Mouse (Mus musculus) heart, postnatal 0 days (tissue): ENCODE measurements around the gene Zswim8. TPM values are rescaled to one million over a fixed set of nuclear protein-coding genes. Genes with fewer than 3 reads are reported as not detected.
A peak's percentile ranks its signal among the peaks of the same experiment; 100 is the strongest.

ENCODE experiments used
- ATAC-seq: fragments of 200-750 bp; cut with Nextera tagmentation; 2 replicates; pipeline ENCODE4 v1.8.0; 2017; ENCODE audit warnings: low read depth, moderate number of reproducible peaks, moderate library complexity; ENCODE audit not compliant: insufficient read depth
- DNase-seq: peaks from one replicate; pipeline ENCODE4 v3.0.0-alpha.2; 2016; ENCODE audit warnings: low spot score
- H3K27ac ChIP-seq: fragments of 300-500 bp; sonication (generic); 2 replicates; pipeline ENCODE4 v1.5.1; 2014; ENCODE audit warnings: low read depth, mild to moderate bottlenecking
- H3K27me3 ChIP-seq: fragments of 300-500 bp; sonication (generic); 2 replicates; pipeline ENCODE4 v1.6.1; 2014; ENCODE audit warnings: low read length, mixed read lengths; ENCODE audit not compliant: control insufficient read depth, insufficient read depth
- H3K36me3 ChIP-seq: fragments of 300-500 bp; sonication (generic); replicated peaks from 2 replicates; pipeline ENCODE4 v1.6.1; 2014; ENCODE audit warnings: low read length, mixed read lengths; ENCODE audit not compliant: control insufficient read depth, insufficient read depth
- H3K4me1 ChIP-seq: fragments of 300-500 bp; sonication (generic); 2 replicates; pipeline ENCODE4 v1.6.1; 2014; ENCODE audit warnings: antibody characterized with exemption; ENCODE audit not compliant: control insufficient read depth, insufficient read depth
- H3K4me2 ChIP-seq: fragments of 300-500 bp; sonication (generic); 2 replicates; pipeline ENCODE4 v1.6.1; 2014; ENCODE audit warnings: low read depth, mild to moderate bottlenecking, low read length, moderate library complexity
- H3K4me3 ChIP-seq: fragments of 300-500 bp; sonication (generic); 2 replicates; pipeline ENCODE4 v1.5.1; 2014; ENCODE audit warnings: low read depth, low read length
- H3K9ac ChIP-seq: fragments of 300-500 bp; sonication (generic); replicated peaks from 2 replicates; pipeline ENCODE4 v1.6.1; 2014; ENCODE audit warnings: low read depth, low read length, mixed read lengths
- H3K9me3 ChIP-seq: fragments of 300-500 bp; sonication (generic); replicated peaks from 2 replicates; pipeline ENCODE4 v1.6.1; 2016; ENCODE audit warnings: low read length; ENCODE audit not compliant: control insufficient read depth
- CTCF ChIP-seq: IDR thresholded peaks from 2 replicates; pipeline ENCODE4 v1.5.1; 2016; ENCODE audit warnings: antibody characterized with exemption, control low read depth, low read depth
- EP300 ChIP-seq: IDR thresholded peaks from 2 replicates; pipeline ENCODE4 v1.6.1; 2016; ENCODE audit warnings: antibody characterized with exemption, low read depth
- WGBS: fragments of 180-500 bp; shearing (Covaris S2); extraction: QIAGEN DNeasy Blood & Tissue Kit; methylation state at CpG from one replicate; pipeline ENCODE4 v1.1.7; 2014; 5-methylcytosine and 5-hydroxymethylcytosine counted together
- polyA plus RNA-seq: library from polyadenylated mRNA; unstranded; fragments of >200 nt; fragmentation: Nextera tagmentation; extraction: Ambion mirVana; gene quantifications from 2 replicates; pipeline ENCODE4 v1.2.1, GENCODE M21; 2015
- total RNA-seq: library from RNA; depleted of rRNA; stranded (reverse); fragments of >200 nt; gene quantifications from 2 replicates; pipeline ENCODE4 v1.2.3, GENCODE M21; 2014; ENCODE audit warnings: low replicate concordance

Gene Zswim8
- total and polyA plus RNA-seq, 2 experiments from 2014 or later = 14.2 to 78.8 TPM

DNA sequence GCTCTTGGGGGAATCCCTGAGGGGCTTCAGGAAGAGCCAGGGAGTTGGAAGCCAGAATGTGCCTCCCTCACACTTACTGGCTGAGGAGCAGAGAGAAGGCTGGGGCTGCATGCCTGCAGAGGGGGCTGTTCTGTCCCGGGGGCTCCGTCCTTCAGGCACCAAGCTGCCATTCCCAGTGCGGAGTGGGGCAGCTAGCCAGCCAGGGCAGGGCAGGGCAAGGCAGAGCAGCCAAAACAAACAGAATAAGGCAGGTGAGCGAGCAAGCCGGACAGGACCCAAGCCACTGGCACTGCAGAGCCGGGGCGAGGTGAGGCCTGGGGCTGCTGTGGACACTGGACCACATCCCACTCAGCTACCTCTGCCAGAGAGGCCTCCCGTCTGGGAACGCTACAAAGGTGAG lies 33.9 kb downstream of the Zswim8 start:
- no peaks in the 10 kb centered on the region for H3K27me3 ChIP-seq
- TF ChIP-seq EP300 (no peak), CTCF (no peak)
- peaks cover 77% of the 10 kb centered on the region for H3K36me3 ChIP-seq
- 76% methylated on average over 9 of the region's 9 CpGs for WGBS
- no peak overlapping the region for H3K9ac ChIP-seq
- no peak overlapping the region for H3K4me3 ChIP-seq
- no peak overlapping the region for H3K27ac ChIP-seq
- H3K9me3 ChIP-seq = no peaks in the 10 kb centered on the region
- H3K4me1 ChIP-seq = no peaks in the 10 kb centered on the region
- DNase-seq (no peak), ATAC-seq (no peak)
- H3K4me2 ChIP-seq = no peak overlapping the region

DNA sequence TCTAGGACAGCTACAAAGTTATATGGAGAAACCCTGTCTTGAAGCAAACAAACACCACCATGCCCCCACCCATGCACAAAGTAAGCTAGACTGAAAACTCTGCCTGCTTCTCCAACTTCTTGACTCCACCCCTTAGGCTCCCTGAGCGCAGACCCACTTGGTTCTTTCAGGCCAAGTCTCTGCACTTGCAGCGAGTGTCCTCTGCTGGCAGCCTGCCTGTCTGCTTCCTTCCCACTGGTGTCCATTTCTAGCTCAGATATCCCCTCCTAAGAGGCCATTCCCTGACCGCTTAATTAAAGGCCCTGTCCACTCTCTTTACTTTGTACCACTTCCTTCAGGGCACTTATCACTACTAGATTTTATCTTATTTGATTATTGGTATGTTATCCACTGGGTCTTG lies 36.3 kb downstream of the Zswim8 start:
- DNase-seq (no peak), ATAC-seq (no peak)
- TF ChIP-seq CTCF = peak; percentile 11; the same call in 1 of the 2 replicates
- TF ChIP-seq EP300 = no peak
- Histone ChIP-seq H3K9me3 (no peaks in the 10 kb centered on the region), H3K9ac (no peak overlapping the region), H3K27me3 (no peaks in the 10 kb centered on the region), H3K4me3 (no peak overlapping the region), H3K27ac (no peak overlapping the region), H3K4me1 (peaks cover 3% of the 10 kb centered on the region; the same call in 1 of the 2 replicates), H3K4me2 (no peak overlapping the region), H3K36me3 (peaks cover 75% of the 10 kb centered on the region)
- 50% methylated on average over 3 of the region's 3 CpGs for WGBS

DNA sequence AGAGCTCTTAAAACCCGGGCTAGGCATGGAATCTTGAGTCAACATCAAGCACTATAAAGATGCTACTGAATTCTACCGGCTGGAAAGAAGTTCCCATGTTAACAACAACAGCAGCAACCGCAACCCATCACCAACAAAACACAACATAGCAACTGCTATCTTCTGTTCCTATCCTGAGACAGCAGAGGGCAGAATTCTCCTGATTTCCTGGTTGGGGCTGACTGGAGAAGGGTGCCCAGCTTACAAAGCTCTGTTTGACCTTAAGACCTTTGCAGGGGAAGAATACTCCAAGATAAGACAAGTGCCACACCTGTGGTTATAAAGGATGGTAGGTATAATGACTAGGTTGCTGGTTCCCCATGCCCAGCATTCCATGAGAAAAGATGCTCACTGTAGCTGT lies 39.6 kb downstream of the Zswim8 start:
- peak; percentile 41 for TF ChIP-seq CTCF
- no peak for TF ChIP-seq EP300
- 85% methylated on average over 3 of the region's 3 CpGs for WGBS
- peaks cover 50% of the 10 kb centered on the region for H3K36me3 ChIP-seq
- H3K4me2 ChIP-seq = no peak overlapping the region
- H3K9me3 ChIP-seq = no peaks in the 10 kb centered on the region
- no peak overlapping the region for H3K9ac ChIP-seq
- no peak overlapping the region for H3K27ac ChIP-seq
- DNase-seq (no peak), ATAC-seq (0 out of 2 replicates have a peak, but pooled peaks have one; percentile 14)
- H3K4me1 ChIP-seq = peaks cover 11% of the 10 kb centered on the region
- H3K4me3 ChIP-seq = no peak overlapping the region
- no peaks in the 10 kb centered on the region for H3K27me3 ChIP-seq

DNA sequence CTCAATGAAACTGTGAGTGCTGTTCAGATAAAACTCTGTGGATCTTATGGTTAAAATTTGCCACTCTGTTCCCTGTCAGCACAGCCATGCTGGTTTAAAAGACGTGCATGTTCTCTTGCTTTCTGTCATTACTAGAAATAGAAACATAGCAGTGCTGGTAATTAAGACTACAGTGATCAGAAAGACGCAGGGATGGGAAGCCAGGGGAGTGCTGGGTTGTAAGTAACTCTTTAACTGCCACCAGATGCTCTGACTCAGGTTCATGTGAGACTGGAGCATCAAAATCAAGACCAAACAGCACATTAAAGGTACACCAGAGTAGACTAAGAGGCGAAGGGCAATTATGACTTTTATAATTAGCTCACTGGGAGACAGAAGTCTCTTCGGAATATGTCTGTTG lies 41.0 kb downstream of the Zswim8 start:
- Histone ChIP-seq H3K9ac (no peak overlapping the region), H3K4me3 (no peak overlapping the region), H3K4me2 (no peak overlapping the region), H3K9me3 (no peaks in the 10 kb centered on the region), H3K36me3 (peaks cover 51% of the 10 kb centered on the region), H3K27ac (peak overlapping the region; percentile 79), H3K27me3 (no peaks in the 10 kb centered on the region), H3K4me1 (peaks cover 11% of the 10 kb centered on the region)
- DNase-seq (no peak), ATAC-seq (no peak; the same call in 1 of the 2 replicates)
- no peak for TF ChIP-seq CTCF
- no peak for TF ChIP-seq EP300
- WGBS = 46% methylated on average over 4 of the region's 4 CpGs

DNA sequence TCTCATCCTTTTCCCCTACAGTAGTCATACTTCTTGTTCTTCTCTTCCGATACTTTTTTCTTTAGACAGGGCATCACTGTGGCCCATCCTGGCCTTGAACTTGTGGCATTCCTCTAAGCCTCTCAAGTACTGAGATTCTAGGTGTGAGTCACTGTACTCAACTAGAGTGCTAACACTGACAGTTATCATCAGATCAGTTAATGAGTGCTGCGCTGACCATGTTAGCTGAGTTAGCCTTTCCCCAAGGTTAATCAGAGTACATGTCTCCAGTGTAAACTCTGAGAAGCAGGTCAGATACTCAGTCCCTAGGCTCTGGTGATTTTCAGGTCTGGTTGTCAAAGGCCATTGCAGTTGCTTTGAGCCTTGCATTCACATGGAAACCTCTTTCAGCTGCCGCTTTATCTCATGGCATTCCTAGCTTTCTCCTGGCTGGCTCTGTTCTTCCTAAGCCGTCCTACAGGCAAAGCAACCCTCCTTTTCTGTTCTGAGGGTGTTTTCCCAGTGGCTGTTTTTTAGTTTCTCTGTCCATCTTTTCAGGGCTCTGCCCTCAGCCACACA lies 42.2 kb downstream of the Zswim8 start:
- Histone ChIP-seq H3K4me1 (peaks cover 11% of the 10 kb centered on the region), H3K4me2 (no peak overlapping the region), H3K9ac (no peak overlapping the region), H3K27me3 (no peaks in the 10 kb centered on the region), H3K36me3 (peaks cover 52% of the 10 kb centered on the region), H3K9me3 (no peaks in the 10 kb centered on the region), H3K4me3 (no peak overlapping the region), H3K27ac (peak overlapping the region; percentile 79)
- TF ChIP-seq EP300 = no peak
- TF ChIP-seq CTCF = no peak
- WGBS = 41% methylated on average over 4 of the region's 4 CpGs
- DNase-seq = peak; percentile 64
- peak; percentile 58 for ATAC-seq

DNA sequence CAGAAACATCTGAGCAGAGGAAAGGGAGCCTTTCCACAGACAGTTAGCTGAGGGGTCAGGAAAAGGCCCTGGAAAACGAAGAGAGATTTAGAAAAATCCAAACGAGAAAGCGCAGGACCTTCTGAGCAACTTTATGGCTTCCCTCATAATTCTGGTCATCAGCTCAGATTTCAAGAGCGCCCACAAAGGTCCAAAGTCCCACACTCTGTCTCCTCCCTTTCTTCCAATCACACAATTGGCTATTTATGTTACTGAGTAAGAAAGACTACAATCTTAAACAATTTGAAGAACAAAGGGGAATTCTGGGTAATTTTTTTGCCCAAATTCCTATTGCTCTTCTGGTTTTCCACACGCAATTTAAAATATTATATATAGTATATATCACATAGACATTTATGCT lies 43.2 kb downstream of the Zswim8 start:
- H3K27ac ChIP-seq = peak overlapping the region; percentile 79
- no peak overlapping the region for H3K4me3 ChIP-seq
- H3K4me2 ChIP-seq = no peak overlapping the region
- H3K9ac ChIP-seq = no peak overlapping the region
- ATAC-seq (no peak), DNase-seq (no peak)
- TF ChIP-seq EP300 (no peak), CTCF (no peak)
- H3K4me1 ChIP-seq = peaks cover 11% of the 10 kb centered on the region
- no peaks in the 10 kb centered on the region for H3K9me3 ChIP-seq
- WGBS = 80% methylated on average over 5 of the region's 5 CpGs
- no peaks in the 10 kb centered on the region for H3K27me3 ChIP-seq
- H3K36me3 ChIP-seq = peaks cover 52% of the 10 kb centered on the region
